Mouse (Mus musculus): ENCODE measurements around the gene 4930550L24Rik. TPM values are rescaled to one million over a fixed set of nuclear protein-coding genes. Genes with fewer than 3 reads are reported as not detected.

The 4930550L24Rik gene
- polyA plus RNA-seq (2014; fragmentation: Nextera tagmentation; extraction: Ambion mirVana), result not detected in 2 replicates

DNA sequence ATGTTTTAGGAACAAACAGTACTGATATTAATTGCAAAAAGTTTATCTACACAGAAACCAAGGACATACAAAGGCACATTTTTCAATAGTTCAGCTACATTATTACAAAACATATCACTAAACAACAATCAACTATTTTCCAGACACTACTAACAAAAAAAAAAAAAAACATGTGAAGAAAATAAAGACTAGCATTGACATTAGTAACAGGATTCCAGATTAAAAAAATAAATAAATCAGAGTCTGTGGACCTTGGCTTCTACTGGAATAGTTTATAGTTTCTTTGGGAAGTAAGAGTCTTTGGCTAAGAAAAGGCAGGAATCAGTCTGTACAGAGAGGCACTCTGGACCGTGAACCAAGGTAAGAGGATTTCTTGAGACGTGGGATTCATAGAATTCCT, at the start of gene 4930550L24Rik:
4930550L24Rik (plus strand) TSS at position 301 of the 400 bp plus-strand sequence.
- Histone ChIP-seq H3K27ac (ENCODE audit: low read depth, low read length) (no peak within 1 kb of the TSS), H3K4me2 (replicated peaks; ENCODE audit: low read depth, low read length) (no peak within 1 kb of the TSS), H3K4me1 (replicated peaks; ENCODE audit: control insufficient read depth, insufficient read depth, low read length) (no peaks in the 10 kb centered on the region), H3K4me3 (ENCODE audit: low read depth, low read length) (no peak within 1 kb of the TSS), H3K27me3 (ENCODE audit: control insufficient read depth, insufficient read depth, low read length) (no peaks in the 10 kb centered on the region), H3K36me3 (ENCODE audit: control insufficient read depth, insufficient read depth, low read length) (no peaks in the 10 kb centered on the region), H3K9ac (ENCODE audit: low read depth, low read length) (no peak within 1 kb of the TSS), H3K9me3 (ENCODE audit: control insufficient read depth, low read length) (no peaks in the 10 kb centered on the region)
- DNase-seq (ENCODE audit: low spot score) (no peak), ATAC-seq (ENCODE audit: low FRiP score) (no peak)
- 86% methylated on average over 2 of the region's 2 CpGs for WGBS

DNA sequence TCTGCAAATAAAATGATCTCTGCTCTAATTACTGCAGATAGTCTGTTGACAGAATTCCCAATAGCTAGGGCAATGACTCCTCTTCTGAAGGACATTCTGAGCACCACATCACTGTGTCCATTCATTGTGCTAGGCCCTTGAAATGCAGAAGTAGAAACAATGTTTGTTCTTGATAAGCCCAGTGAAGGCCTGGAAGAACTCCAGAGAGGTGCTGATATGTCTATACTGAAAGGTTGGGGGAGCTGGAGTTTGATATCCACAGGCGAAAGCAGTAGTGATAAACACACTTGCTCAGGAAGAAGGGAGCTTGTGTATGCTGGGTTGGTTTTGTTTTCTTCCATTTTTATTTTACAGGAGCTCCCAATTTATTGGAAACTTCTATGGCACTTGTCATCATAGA, 8.4 kb upstream of the 4930550L24Rik start:
- H3K4me2 ChIP-seq (replicated peaks; ENCODE audit: low read depth, low read length), result no peak overlapping the region
- H3K27ac ChIP-seq (ENCODE audit: low read depth, low read length), result no peak overlapping the region
- H3K36me3 ChIP-seq (ENCODE audit: control insufficient read depth, insufficient read depth, low read length), result no peaks in the 10 kb centered on the region
- no peak for DNase-seq (ENCODE audit: low spot score)
- ATAC-seq (ENCODE audit: low FRiP score), result no peak
- no peak overlapping the region for H3K9ac ChIP-seq (ENCODE audit: low read depth, low read length)
- H3K4me1 ChIP-seq (replicated peaks; ENCODE audit: control insufficient read depth, insufficient read depth, low read length), result no peaks in the 10 kb centered on the region
- no peaks in the 10 kb centered on the region for H3K9me3 ChIP-seq (ENCODE audit: control insufficient read depth, low read length)
- WGBS, result 100% methylated on average over 1 of the region's 1 CpGs
- H3K4me3 ChIP-seq (ENCODE audit: low read depth, low read length), result no peak overlapping the region
- no peaks in the 10 kb centered on the region for H3K27me3 ChIP-seq (ENCODE audit: control insufficient read depth, insufficient read depth, low read length)

DNA sequence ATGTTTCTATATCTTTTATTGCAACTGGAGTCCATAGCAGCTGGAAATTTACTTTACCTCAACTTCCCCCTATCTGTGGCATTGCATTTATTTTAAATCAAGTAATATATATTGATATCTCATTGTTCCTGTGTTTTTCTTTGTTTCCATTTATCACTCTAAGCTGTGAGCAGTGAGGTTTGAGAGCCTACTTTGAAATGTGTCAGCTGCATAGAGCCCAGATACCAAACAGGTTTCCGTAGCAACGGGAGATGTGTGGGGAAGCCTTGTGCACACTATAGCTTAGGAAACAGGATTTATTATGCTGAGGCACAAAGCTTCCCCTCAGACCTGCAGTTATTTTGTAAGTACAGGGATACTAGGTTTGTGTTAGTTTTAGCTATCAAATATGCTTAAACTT, 58.8 kb downstream of the 4930550L24Rik start:
- DNase-seq (ENCODE audit: low spot score) (peak; percentile 39), ATAC-seq (ENCODE audit: low FRiP score) (peak; percentile 75; the same call in 1 of the 2 replicates)
- no peak overlapping the region for H3K4me3 ChIP-seq (ENCODE audit: low read depth, low read length)
- H3K4me1 ChIP-seq (replicated peaks; ENCODE audit: control insufficient read depth, insufficient read depth, low read length), result no peaks in the 10 kb centered on the region
- no peaks in the 10 kb centered on the region for H3K9me3 ChIP-seq (ENCODE audit: control insufficient read depth, low read length)
- no peaks in the 10 kb centered on the region for H3K27me3 ChIP-seq (ENCODE audit: control insufficient read depth, insufficient read depth, low read length)
- H3K36me3 ChIP-seq (ENCODE audit: control insufficient read depth, insufficient read depth, low read length), result no peaks in the 10 kb centered on the region
- no peak overlapping the region for H3K4me2 ChIP-seq (replicated peaks; ENCODE audit: low read depth, low read length)
- 66% methylated on average over 2 of the region's 2 CpGs for WGBS
- no peak overlapping the region for H3K27ac ChIP-seq (ENCODE audit: low read depth, low read length)
- H3K9ac ChIP-seq (ENCODE audit: low read depth, low read length), result no peak overlapping the region

Measured in hindbrain, embryonic 11.5 days (tissue).